Mouse (Mus musculus) ovary, adult 18-20 months (tissue): Measurements from ENCODE around the gene Tubb4a.
"Not testable (repeated sequence)": the region's sequence is repeated elsewhere in the genome, so short reads cannot be mapped to it uniquely, and the experiment has no call there.

Experiments
- DNase-seq: peaks from one replicate; pipeline ENCODE4 v3.0.0; 2022; ENCODE audit warnings: low spot score, mixed read lengths

Gene Tubb4a

DNA sequence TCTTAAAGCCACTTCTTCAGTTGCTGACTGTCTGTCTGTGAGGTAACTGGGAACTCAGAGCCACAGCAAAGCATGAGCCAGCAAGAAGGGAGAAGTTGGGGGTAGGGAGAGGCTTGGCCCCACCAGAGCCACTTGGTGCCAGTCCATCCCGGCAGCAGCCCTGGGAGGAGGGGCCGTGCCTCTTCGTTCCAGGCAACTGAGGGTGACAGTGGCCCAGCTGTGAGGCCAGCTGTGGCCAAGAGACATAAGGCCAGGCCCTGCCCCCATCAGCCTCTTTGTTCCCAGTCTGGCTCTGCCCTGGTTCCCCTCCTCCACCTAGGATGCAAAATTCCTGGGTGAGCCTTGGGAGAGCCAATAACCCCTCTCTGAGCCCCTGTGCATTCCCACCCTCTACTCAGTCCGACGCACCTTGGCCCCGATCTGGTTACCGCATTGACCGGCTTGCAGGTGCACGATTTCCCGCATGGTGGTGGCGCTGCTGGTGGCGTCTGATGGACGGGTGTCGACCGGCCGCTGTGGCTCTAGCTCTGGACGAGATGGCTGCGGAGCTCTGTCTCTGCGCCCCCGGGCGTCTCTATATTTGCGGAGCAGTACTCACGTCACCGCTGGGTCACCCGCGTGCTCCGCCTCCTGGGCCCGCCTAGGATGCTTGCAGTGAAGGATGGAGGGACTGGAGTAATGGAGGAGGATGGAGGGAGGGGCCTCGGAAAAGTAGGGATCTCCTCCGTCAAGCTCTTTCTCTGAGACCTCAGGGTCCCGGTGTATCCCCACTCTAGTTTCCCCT lies at the start of gene Tubb4a:
Tubb4a (minus strand) TSS at position 734 of the 784 bp plus-strand sequence.
- DNase-seq, result no peak

GRCm38 (mm10) chr17:57135635-57136034 lies 48.1 kb upstream of the Tubb4a start:
- no peak for DNase-seq

DNA sequence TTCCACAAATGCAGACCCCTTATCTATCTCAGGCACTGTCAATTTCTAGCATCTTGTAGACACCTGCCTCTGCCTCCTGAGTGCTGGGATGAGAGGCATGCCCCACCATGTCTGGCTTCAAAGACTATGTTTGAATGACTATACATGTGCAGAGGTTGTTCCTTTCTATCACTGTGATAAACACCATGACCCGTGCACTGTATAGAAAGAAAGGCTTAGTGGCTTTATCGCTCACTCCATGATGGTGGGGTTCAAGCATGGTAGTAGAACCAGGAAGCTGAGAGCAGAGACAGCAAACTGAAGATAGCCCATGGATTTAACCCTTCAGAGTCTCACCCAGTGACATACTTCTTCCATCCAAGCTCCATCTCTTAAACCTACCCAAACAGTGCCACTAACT lies 47.1 kb upstream of the Tubb4a start:
- no peak for DNase-seq

DNA sequence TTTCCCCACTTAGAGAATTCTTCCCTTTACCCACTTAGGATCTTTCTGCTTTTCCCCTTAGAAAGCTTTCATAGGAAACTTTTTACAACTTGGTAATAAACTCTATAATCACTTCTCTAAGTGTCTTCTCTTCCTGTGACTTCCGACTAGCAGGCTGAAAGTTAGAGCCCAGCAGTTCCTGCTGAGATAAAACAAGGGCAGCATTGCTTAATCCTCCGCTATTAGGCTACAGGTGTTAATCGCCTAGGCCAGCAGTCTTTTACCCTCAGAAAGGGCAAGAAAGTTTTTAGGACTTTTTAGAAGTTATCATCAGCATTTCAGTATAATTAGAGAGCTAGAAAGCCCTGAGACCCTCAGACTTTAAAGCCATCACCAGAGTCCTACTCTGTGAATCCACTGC lies 46.4 kb upstream of the Tubb4a start:
- not testable (repeated sequence) for DNase-seq

- DNase-seq, result no peak
Observed at GRCm38 (mm10) chr17:57131793-57132192, 44.2 kb upstream of the Tubb4a start.

- DNase-seq, result no peak
Observed at GRCm38 (mm10) chr17:57125853-57126622, 38.5 kb upstream of the Tubb4a start.

- no peak for DNase-seq
Observed at GRCm38 (mm10) chr17:57124792-57125191, 37.2 kb upstream of the Tubb4a start.

GRCm38 (mm10) chr17:57123192-57124118 lies 35.9 kb upstream of the Tubb4a start:
- DNase-seq, result no peak

GRCm38 (mm10) chr17:57121856-57122255 lies 34.3 kb upstream of the Tubb4a start:
- no peak for DNase-seq

DNA sequence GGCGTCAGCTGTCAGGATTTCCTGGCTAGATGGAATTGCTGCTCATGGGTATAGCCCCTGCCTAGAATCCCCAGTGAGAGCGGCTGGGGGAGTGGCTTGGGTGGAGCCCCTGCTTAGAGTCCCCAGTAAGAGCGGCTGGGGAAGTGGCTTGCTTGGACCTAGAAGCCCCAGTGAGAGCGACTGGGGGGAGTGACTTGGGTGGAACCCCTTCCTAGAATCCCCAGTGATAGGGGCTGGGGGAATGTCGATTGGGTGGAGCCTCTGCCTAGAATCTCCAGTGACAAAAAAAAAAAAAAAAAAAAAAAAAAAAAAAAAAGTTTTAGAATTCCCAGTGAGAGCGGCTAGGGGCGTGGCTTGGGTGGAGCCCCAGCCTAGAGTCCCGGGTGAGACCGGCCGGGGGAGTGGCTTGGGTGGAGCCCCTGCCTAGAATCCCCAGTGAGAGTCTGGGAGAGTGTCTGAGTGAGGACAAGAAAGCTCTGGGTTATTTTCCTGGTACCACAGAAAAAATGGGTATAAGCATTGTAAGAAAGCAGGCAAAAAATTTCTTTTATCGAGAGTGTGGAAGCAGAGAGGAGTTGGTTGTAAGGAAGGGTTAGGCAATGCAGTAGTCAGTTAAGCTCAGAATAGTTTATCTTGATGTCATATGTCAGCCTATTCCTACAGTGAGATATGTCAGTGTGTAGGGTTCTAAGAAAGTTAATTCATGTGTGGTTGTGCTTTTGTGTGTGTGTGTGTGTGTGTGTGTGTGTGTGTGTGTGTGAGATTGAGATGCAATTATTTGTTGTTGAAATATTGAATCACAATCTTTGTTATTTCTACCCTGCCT lies 31.2 kb upstream of the Tubb4a start:
- peak; percentile 11 for DNase-seq

DNA sequence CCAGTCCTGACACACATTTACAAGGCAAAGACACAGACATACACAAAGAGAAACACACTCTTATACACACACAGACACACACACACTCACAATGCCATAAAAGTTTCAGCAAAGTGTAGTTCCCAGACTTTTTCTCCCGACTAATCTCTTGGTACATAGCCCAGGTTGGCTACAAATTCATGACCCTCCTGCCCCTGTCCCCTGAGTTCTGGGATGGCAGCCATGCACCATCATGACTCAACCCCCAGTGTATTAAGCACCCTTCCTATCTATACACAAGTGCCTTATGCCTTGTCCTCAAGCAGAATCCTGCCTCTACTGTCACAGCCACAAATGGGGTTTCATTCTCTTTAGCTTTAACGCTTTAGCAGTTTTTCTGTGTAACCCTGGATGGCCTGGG lies 29.2 kb upstream of the Tubb4a start:
- DNase-seq, result no peak

DNA sequence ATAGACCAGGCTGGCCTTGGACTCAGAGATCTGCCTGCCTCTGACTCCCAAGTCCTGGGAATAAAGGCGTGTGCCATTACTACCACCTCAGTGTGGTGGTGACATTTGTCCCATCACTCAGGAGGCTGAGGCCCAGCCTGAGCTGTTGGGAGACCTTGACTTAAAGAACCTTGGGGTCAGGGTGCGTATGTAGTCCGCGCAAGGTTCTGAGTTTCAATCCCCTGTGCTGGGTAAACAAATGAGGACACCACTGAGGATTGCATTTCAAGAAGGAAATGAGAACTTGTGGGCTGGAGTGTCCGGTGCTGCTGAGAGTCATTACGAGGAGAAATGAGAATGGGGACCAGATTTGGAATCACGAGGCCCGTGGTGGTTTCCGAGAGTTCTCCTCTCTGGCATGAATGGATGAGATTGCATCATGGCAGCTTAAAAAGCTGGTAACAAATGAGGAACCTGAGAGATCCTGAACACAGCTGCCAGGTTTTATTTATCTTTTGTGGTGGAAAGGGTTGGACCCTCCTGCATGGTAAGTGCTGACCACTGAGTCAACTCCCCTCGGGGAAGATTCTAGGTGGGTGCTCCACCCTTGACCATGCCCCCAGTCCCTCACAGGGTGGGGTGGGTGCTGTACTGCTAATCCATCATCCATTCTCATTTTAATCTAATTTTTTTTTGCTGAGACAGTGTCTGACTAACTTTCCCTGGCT lies 25.3 kb upstream of the Tubb4a start:
- no peak for DNase-seq

DNA sequence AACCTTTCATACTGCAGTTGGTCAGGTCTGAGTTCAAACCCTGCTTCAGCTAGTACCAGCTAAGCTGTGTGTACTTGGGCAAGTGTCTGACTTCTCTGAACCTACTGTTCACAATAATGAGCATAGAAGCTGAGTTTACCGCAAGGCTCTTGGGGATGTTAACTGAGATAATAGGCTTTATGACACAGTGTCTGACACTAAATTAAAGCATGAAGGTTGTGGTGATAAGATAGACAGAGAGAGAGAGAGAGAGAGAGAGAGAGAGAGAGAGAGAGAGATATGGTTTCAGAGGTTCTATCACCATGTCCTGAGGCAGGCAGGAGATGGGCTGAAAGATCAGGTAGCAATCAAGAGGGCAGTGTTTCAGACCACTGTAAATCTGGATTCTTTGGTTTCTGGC lies 22.4 kb upstream of the Tubb4a start:
- DNase-seq, result no peak

- DNase-seq, result no peak
Observed at GRCm38 (mm10) chr17:57108666-57109171, 21.1 kb upstream of the Tubb4a start.

DNA sequence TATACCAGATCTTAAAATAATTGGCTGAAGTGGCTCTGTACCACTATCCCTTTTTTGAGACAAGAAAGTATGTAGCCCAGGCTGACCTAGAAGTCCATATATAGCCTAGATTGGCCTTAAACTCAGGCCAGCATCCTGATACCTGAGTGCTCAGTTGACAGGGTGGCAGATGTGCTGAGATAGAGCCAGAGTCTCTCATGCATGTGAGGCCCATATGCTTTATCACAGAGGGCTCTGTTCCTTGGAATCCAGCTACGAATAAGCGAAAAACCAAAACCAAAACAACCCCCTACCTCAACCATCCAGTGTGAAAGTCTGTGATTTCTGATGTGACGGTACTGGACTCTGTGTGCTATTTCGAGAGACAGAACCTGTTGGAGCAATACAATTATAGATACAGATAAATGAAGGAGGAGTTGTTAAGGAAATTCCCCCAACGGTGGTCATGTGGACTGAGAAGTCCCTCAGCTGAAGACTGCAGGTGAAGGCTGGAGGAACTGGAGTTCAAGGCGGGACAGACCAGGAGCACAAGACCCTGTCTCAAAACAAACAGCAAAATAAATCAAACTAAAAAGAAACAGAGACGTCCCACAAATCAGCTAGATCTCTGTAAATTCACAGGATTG lies 20.6 kb upstream of the Tubb4a start:
- no peak for DNase-seq

DNA sequence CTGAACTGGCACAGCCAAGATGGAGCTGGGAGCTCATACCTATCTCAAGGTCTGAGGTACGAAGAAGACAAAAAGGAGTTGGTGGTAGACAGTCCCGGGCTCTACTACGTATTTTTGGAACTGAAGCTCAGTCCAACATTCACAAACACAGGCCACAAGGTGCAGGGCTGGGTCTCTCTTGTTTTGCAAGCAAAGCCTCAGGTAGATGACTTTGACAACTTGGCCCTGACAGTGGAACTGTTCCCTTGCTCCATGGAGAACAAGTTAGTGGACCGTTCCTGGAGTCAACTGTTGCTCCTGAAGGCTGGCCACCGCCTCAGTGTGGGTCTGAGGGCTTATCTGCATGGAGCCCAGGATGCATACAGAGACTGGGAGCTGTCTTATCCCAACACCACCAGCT lies 19.5 kb upstream of the Tubb4a start:
- DNase-seq, result no peak

- DNase-seq, result no peak
Observed at GRCm38 (mm10) chr17:57106035-57106368, 18.4 kb upstream of the Tubb4a start.

DNA sequence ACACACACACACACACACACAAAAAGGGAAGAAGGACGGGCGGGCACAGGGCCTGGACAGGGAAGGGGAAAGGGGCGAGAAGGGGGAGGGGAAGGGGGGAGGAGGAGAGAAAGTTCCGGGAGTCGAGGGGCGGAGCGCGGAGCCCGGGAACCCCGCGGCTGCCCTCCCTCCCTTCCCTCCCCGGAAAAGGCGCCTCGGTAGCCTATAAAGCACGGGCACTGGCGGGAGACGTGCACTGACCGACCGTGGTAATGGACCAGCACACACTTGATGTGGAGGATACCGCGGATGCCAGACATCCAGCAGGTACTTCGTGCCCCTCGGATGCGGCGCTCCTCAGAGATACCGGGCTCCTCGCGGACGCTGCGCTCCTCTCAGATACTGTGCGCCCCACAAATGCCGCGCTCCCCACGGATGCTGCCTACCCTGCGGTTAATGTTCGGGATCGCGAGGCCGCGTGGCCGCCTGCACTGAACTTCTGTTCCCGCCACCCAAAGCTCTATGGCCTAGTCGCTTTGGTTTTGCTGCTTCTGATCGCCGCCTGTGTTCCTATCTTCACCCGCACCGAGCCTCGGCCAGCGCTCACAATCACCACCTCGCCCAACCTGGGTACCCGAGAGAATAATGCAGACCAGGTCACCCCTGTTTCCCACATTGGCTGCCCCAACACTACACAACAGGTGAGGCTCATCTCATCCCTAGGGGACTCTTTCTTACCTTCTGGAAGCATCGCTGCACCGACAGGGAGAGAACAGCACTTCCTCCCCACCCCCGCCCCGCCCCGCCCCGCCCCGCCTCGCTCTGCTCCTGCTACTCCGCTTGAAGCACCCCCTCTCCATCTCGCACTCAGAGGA lies 17.8 kb upstream of the Tubb4a start, which contains the start of gene Tnfsf9:
Tnfsf9 (plus strand) TSS at position 145 of the 854 bp plus-strand sequence.
- no peak for DNase-seq

DNA sequence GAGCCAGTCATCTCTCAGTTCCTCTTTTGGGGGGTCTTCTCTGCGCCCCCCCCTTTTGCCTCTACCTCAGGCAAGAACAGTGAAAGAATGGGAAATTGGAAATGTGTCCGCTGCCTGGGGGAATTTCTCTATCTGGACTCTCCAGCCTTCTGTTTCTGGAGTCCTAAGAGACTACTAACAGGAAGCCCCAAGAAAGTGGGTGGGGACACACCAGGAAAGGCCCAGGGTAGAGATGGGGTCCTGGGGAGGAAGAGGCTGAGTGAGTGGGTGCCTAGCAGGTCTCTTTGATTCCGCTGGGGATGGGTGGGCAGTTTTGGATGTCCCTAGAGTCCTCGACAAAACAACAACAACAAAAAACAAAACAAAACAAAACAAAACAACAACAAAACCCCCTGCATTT lies 16.9 kb upstream of the Tubb4a start:
- DNase-seq, result no peak
